Mouse (Mus musculus) thymus, postnatal 10 days (tissue): ENCODE results near the gene Tnk2.
"Not testable (repeated sequence)": the region's sequence is repeated elsewhere in the genome, so short reads cannot be mapped to it uniquely, and the experiment has no call there.

Experiments used
- DNase-seq, 2 experiments: peaks; one replicate each; pipeline ENCODE4 v3.0.0; 2021; ENCODE audit warnings: low spot score in 2 of 2

The Tnk2 gene

DNA sequence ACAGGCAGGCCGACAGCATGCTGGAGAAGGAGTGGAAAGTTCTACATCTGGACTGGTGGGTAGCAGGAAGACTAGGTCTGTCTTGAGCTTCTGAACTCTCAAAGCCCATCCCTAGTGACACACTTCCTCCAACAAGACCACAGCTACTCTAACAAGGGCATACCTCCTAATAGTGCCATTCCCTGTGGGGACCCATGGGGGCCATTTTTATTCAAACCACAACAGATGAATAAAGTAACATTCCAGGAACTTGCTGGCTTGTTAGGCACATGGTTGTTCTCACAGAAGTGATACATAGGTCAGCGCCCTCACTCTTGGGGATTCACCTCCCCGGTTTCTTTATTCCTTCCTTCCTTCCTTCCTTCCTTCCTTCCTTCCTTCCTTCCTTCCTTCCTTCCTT lies 7.3 kb upstream of the Tnk2 start:
- DNase-seq = no peak

DNA sequence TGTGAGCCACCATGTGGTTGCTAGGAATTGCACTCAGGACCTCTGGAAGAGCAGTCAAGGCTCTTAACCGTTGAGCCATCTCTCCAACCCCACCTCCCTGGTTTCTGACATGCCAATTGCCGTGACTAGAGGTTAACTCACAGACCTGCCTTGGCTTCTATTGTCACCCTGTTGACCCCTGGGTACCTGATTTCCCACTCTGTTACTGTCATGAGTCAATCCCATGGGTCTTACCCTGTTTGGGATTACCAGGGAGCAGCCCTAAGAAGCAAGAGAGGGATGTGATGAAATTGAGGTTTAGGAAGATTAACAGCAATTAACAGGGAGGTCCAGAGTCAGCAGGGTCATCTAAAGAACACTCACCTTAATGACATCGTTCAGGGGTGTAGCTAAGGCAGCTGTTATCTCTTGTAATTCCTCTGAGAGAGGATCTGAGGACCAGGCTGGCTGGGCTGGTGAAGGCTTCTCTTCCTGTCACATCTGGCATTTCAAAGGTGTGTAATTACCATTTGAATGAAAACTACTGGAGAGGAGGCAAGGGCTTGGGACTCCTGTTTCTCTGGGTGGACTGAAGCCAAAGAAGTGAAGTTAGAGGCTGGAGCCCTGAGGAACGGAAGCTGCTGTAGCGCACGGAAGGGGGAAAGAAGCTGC lies 6.7 kb upstream of the Tnk2 start:
- no peak for DNase-seq

DNA sequence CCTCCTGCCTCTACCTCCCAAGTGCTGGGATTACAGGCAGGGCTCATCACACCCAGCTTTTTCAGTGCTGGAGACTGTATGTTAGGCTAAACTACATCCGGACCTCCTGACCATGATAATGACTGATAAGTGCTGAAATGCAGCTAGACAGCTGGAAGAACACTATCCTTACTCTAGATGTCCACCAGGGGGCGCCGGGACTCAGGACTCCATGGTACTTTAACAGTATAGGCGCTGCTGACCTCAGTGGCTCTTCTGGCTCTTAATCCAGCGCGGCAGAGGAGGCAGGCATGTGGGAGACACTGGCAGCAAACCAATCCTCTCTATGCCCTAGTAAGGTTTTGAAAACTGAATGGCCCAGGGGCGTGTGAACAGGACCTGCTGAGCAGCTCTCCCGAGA lies 5.2 kb upstream of the Tnk2 start:
- peak; percentile 67 to 90 for DNase-seq

DNA sequence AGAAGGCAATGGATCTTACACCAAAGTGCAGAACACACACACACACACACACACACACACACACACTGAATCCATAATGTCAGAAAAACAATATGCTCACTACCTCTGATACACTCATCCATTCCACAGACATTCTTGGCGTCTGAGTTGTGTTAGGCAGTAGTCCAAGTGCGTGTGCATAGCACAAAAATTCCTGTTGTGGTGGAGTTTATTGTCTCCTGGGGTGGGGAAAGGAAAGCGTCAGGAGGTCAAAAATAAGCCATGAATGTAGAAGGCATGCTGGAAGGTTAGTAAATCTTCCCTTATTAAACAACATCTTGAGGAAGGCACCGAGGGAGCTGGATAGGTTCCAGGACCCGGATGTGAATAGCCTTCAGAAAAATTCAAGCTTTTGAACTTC lies 3.6 kb upstream of the Tnk2 start:
- no peak for DNase-seq

DNA sequence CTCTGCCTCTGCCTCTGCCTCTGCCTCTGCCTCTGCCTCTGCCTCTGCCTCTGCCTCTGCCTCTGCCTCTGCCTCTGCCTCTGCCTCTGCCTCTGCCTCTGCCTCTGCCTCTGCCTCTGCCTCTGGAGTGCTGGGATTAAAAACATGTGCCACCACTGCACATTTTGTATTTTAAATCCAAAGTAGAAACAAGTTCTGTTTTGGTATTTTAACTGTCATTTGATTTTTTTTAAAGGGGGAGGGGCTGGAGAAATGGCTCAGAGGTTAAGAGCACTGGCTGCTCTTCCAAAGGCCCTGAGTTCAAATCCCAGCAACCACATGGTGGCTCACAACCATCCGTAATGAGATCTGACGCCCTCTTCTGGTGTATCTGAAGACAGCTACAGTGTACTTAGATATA lies 3.0 kb upstream of the Tnk2 start:
- DNase-seq = not testable (repeated sequence)

DNA sequence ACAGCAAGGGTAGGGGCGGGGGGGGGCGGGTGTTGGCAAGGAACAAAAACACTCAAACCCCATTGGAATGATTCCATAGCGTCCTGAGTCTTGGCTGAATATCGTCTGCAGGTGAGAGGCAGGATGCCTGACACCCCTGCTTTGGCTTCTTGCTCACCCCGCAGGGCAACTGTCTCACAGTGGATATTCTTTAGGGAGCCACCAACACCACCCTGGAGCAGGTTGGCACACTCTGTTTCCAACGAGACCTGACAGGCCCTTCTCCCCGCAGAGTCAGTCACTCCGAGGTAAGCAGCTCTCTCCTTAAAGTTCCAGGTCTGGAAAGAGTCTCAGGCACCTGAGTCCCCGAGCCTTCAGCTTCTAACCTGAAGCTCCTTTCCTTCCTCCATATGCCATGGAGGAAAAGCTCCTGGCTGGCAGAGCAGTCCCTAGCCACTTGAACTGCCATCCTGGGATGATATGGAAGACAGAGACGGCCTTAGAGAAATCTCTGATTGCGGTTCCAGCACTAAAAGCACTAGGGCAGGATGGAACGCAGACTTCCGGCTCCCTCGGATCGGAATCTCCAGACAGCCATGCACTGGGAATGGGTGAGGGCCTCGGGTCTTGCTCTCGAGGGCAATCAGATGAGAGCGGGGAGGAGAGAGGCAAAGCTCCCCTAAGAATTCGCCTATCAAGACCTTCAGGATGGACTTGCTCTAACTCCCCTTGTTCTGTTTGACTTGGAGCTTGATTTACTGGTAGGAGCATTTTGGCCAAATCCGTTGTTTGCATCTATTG lies 2.0 kb upstream of the Tnk2 start:
- DNase-seq = no peak

DNA sequence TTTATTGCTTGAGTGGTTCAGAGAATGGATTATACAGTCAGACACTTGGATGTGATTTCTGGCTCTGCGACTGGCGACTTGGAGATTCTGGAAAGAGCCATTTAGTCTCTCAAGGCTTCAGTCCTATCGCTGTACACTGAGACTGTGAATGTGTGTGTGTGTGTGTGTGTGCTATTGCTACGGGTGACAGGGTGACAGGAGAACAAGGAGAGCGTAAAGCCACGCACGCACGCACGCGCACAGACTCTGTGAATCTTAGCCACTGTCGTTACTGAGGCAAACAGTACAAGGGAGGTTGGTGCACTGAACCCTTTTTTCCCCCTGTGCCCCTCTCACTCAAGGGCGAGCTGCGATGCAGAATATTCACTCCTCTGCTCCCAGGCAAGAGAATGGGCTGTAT lies 1.4 kb upstream of the Tnk2 start:
- DNase-seq = no peak

DNA sequence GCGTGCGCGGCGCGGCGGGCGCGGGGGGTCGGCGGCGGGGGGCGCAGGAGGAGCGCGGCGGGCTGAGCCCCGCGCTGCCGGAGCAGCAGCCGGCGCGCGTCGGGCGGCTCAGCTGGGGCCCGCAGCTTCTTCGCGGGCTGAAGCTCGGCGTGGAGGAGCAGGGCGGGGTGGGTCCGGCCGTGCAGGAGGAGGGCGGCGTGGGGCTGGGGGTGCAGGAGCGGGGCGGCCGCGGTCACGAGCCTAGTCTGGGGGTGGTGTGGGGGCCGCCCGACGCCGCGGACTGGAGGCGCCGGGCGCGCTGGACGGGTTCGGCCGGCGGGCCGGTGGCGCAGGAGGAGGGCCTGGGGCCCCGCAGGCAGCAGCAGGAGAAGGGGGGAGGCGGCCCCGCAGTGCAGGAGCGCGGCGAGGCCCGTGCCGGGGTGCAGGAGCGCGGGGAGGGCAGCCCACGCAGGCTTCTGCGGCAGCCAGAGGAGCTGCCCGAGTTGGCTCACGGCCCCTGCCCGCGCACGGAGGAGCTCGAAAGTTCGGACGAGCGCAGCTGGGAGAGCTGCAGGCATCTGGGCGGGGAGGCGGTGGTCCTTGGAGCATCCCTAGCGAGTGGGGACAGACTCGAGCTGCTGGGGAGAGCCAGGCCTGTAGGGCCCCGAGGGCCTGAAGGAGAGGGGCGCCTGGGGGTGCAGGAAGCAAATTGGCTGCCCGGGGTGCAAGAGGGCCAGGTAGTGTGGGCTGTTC lies 561 bp downstream of the Tnk2 start:
- peak in 1 of 2 experiments; percentile 53 for DNase-seq

DNA sequence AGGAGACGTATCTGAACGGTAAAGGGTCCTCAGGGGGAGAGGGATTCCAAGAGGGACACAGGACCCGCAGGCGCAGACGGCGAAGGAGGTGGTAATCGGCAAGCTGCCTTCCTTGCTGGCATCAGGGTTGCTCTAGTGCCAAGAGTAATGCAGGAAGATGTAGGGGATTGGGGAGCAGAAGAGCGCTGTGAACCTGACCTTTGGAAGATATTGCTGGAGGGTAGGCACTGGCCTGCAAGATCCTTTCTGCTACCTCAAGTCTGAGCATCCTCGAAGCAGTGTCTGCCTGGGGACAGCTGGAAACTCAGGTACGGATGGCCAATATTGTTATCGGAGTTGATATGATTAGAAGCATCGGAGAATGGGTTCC lies 1.1 kb downstream of the Tnk2 start:
- no peak for DNase-seq

DNA sequence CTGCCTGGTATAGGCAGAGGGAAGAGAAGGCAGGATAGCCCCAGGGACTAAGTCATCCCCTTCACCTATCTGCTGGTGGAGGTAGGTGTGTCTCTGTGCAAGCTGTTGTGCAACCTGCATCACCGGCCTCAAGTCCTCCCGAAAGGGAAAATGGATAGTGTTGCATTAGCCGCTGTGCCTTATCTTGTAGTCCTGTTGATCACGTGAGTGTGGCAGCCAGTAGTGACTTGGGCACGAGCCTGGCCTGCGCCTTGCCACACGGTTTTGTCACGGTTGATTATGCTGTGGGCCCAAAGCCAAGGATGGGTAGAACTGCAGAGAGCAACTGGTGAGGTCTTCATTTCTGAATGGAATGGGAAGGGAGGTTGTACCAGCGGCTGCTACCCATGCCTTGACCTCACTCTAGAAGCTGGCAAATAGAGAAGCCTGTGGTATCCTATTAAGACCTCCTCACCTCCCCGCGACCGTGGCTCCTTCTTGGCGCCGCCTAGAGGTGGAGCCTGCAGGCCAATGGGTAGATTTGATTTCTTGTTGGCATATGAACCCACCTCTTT lies 1.8 kb downstream of the Tnk2 start:
- DNase-seq = peak in 1 of 2 experiments; percentile 69

DNA sequence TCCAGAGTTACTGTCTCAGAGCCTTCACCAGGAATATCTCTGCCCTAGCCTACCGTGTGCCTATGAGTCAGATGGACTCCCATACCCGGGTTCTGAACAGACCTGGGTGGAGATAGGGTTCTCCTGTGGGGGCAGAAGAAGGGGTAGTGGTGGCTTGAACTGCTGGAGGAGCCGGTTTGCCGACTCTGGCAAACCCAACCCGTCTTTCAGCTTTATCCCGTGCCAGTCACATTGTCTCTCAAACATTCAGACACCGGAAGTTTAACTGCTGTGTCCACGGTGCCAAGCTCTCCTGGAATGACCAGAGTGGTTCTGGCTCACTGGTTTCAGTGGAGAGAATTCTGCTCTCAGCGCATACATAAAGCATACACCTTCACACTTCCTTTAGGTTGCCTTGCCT lies 2.3 kb downstream of the Tnk2 start:
- no peak for DNase-seq

DNA sequence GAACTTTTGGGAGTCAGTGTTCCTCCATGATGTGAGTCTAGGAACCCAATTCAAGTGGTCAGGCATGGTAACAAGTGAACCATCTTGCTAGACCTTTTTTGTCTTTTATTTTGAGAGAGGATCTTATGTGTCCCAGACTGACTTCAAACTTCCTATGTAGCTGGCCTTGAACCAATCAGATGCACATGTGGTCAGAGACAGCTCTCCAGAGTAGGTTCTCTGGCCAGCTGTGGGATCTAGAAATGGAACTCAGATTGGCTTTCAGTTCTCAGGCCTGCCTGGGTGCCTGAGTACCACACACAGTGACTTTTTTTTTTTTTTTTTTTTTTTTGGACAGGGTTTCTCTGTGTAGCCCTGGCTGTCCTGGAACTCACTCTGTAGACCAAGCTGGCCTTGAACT lies 4.0 kb downstream of the Tnk2 start:
- DNase-seq = no peak

DNA sequence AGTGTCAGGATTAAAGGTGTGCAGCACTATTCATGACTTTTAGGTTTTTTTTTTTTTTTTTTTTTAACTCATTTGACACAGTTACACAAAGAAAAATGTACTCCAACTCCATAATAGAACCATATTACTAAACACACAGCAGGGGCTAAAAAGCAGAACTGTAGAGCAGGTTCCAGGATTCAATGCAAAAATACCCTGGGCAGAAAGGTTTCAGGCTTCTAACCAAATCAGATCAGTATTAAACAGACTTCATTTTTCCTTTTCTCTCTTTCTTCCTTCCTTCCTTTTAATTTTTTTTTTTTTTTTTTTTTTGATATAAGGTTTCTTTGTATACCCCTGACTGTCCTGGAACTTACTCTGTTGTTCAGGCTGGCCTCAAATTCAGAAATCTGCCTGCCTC lies 6.8 kb downstream of the Tnk2 start:
- DNase-seq = no peak

DNA sequence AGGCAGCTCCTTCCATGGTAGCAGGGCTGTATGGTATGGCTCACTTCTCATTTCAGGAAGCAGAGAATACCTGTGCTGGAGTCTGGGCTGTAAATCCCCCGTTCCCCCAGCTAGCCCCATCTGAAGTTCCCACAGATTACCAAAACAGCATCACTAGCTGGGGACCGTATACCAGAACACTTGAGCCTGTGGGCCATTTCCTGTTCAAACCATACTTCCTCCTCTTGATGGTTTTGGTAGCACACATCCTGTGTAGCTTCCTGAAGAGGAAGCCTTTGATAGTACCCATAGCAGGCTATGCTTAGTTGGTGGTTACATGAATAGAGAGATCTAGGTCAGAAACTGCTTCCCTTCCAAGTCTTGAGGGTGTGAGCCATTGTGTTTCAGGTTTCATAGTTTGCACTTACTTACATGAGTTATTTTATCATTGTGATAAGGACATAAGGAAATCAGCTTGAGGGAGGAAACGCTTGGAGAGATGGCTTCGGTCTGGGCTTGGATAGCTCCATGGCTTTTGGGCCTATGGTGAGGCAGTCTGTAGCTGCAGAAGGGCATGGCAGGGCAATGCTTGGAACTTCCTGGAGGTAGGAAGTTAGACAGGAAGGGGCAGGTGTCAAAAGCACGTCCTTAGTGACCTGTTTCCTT lies 7.4 kb downstream of the Tnk2 start:
- peak; percentile 65 for DNase-seq

DNA sequence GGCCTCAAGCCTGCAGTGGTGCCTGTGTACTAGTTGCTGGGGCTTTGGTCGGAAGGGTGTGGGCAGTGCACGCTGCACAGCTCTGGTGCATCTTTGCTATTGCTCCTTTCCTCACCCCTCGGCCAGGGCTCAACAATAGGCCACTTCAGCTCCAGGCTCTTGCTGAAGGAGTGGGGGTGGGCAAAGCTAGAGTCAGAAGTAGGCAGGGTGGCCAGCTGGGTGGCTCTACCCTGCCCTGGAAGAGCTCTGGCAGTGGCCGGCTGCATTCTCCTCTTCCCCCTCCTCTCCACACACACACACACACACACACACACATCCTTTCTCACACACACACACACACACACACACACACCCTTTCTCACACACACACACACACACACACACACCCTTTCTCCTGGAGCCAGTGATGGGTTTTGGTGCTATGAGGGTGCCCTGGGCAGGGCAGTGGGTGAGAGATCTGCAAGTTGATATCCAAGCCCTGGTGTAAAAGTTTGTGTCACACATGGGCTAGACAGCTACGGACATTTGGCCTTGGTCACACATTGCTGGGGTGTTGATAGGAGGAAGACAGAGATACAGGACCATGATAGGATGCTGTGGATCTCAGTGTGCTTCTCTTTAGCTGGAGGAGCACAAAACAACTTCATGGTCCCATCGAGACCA lies 10.5 kb downstream of the Tnk2 start:
- DNase-seq = no peak

DNA sequence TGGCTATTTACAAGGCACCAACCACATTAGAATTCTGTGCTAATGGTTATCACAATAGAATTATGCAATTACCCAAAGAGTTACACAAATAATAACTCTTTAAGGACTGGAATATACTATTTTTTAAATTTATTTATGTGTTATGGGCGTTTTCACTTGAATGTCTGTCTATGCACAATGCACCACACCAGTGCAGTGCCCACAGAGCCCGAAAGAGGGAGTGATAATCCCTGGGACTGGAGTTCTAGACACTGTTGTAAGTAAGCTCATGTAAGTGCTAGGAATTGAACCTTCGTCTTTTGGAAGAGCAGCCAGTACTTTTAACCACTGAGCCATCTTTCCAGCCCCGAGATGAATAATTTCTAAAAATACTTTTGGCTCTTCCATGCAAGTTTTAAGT lies 11.9 kb downstream of the Tnk2 start:
- no peak for DNase-seq

DNA sequence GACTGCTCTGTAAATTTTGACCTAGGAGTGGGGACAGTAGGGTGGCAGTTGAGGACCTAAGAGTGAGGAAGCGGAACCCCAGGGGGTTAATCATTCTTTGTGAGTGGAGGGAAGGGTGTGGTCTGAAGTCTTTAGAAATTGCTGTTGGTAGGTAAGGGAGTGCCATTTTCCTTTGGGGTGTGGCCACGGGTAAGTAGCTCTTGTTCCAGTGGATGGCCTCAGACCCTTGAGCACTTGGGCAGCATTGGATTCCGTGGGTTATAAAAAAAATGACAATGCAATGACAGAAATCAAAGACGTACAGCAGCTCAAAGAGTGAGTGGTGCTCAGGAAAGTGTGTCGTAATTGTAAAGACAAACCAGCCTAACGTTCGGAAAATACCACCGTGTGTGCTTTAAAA lies 12.6 kb downstream of the Tnk2 start:
- no peak for DNase-seq

DNA sequence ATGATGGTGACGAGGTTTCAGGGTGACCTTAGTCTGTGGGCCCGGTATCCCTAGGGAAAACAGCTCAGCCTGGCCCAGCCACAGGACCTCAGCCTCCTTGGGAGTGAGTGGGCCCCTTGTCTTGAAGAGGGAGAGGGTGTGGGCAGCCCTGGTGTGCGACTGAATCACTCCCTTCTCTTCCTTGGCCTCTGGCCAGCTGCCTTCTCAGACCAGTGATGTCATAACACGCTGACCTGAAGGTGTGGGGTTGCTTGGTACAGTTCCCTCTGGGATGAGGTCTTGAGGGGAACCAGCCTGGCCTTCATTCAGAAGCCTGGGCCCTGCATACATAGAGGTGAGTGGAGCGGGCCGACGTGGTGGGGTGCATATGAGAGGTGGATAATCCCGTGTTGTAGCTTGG lies 13.1 kb downstream of the Tnk2 start:
- DNase-seq = no peak

DNA sequence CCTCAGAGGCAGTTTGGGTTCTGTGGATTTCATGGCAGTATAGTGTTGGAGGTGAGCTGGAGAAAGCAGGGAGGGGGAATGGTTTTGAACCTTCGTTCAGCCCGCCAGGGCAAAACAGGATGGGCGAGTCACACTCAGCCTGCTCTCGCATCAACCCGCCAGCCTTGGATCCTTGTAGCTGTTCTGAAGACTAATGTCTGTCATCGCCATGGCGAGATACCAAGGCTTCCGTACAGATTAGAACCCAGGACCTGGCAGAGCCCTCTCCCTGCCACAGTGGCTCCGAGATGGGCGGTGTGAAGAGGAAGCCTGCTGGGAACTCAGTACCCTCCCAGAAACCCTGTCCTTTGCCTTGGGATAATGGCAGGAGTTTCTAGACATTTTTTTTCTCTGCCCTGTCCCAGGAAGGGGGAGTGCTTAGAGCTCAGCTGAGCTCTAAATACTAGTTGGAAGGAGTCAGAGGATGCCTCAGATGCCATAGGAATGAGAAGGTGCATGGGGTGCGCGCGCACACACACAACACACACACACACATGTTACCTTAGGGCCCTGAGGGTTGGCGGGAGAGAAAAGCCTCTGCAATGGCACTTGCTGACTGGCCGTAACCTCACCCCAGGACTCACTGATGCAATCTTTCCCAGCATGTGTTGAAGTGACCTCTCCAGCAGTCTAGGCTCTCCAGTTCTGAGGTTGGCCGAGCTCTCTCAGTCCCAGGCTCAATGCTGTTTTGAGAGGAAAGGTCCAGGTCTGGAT lies 14.0 kb downstream of the Tnk2 start:
- no peak for DNase-seq

DNA sequence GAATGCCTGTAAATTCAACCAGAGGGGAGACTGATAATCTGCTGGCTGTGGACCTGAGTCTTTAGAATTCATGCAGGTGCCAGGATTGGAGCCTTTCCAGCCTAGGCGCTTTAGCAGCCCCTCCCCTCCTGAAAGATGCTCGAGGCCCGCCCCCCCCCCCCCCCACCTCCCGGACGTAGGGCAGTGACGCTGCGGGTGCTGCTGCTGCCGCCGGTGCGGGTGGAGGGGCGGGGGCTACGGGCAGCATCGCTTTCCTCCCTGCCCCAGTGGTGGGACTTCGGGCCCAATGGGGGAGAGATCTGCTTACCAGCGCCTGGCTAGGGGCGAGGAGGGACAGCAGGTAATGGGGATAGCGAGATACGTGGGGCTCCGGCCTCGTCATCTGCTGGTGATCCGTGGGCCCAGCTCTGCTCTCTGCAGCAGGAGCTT lies 15.1 kb downstream of the Tnk2 start:
- DNase-seq = no peak

DNA sequence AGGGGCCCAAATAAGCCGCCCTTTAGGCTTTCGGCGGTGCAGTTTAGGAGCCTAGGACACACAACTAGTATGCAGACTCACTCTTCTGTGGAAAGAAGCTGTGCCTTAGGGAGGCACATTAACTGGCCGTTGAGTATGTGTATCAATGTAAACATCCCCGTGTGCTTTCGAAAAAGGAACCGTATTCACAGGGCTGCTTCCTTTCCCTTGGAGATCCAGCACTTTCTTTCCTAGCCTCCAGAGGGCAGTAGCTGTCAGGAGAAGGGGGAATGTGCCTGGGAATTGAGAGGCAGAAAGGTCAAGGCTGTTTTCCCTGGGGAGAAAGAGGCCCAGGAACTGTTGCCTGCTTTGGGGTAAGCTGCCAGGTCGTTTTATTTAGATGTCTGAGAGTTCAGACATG lies 15.7 kb downstream of the Tnk2 start:
- no peak for DNase-seq
